Mouse (Mus musculus): Measurements from ENCODE around the gene Gm4952. TPM values are rescaled to one million over a fixed set of nuclear protein-coding genes. Genes with fewer than 3 reads are reported as not detected.

The Gm4952 gene
- total RNA-seq (2014; fragmentation: Nextera tagmentation) (not detected in 2 replicates), total RNA-seq (2017) (not detected in 2 replicates)

GRCm38 (mm10) chr19:12599674-12600073 lies at the start of gene Gm4952:
Gene Gm4952, plus strand, starts transcription at chr19:12599974.
- ATAC-seq (replicated peaks; ENCODE audit: low FRiP score, low TSS enrichment, poor library complexity, severe bottlenecking), result no peak

DNA sequence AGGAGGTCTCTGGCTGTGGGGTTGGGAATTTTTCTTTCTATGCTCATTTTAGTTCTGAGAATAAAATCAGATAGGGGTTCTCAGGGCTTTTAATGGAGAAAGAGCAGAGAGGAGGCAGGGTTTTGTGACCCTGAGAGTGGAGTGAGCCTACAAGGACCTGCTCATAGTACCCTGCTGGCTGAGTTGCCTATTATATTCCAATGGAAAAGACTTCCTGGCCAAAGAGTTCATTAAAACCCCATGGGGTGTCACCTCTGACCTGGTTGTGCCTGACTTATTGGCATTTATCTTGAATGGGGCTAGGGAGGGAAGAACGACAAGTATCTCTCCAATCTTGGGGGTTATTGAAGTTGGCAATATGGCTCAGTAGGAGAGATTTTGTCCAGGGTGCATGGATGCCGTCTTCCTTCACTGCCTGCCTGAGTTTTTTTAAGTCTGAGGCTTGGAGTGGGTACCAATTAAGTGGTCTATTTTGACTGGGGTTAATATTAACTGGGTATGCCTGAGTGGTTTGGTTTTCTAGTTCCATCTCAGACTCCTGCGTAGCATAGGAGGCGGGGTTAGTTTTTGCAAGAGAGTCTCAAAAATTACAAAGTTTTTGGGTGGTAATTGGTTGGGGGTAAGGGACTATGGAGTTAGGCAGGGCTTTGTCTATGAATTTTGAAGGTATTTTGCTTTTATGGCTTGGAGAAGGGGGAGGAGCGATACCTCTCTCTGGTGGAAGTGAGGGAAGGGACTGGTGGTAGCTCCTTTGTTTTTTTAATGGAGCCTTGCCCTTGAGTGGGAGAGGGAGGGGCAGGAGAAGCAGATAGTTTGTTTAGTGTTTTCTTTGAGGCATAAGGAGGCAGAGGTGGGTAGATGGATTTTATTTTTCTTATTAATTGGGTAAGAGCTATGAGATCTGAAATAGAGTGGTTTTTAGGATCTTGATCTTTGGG lies 49.5 kb upstream of the Gm4952 start:
- ATAC-seq (replicated peaks; ENCODE audit: low FRiP score, low TSS enrichment, poor library complexity, severe bottlenecking), result no peak

- ATAC-seq (replicated peaks; ENCODE audit: low FRiP score, low TSS enrichment, poor library complexity, severe bottlenecking), result no peak
Observed at GRCm38 (mm10) chr19:12556293-12556692, 43.5 kb upstream of the Gm4952 start.

- ATAC-seq (replicated peaks; ENCODE audit: low FRiP score, low TSS enrichment, poor library complexity, severe bottlenecking), result no peak
Observed at GRCm38 (mm10) chr19:12558219-12558618, 41.6 kb upstream of the Gm4952 start.

GRCm38 (mm10) chr19:12564197-12564596 lies 35.6 kb upstream of the Gm4952 start:
- ATAC-seq (replicated peaks; ENCODE audit: low FRiP score, low TSS enrichment, poor library complexity, severe bottlenecking), result no peak

GRCm38 (mm10) chr19:12567011-12567410 lies 32.8 kb upstream of the Gm4952 start:
- ATAC-seq (replicated peaks; ENCODE audit: low FRiP score, low TSS enrichment, poor library complexity, severe bottlenecking), result no peak

DNA sequence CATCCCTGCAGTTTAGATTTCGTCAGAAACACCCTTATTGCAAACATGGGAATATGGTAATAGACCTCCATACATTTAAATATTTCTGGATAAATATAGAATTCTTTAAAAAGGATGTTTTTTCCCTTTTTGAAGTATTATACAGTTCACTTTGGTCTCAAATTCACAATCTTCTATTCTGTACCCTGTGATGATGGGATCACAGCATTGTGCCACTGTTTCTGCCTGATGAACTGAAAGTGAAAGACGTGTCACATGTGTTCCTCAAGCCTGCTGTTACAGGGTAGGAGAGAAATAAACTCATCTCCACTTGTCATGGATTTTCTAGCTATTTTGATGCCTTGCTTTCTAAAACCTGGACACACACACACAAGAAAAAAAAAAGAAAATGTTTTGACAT lies 28.9 kb upstream of the Gm4952 start:
- no peak for ATAC-seq (replicated peaks; ENCODE audit: low FRiP score, low TSS enrichment, poor library complexity, severe bottlenecking)

GRCm38 (mm10) chr19:12571687-12572086 lies 28.1 kb upstream of the Gm4952 start:
- no peak for ATAC-seq (replicated peaks; ENCODE audit: low FRiP score, low TSS enrichment, poor library complexity, severe bottlenecking)

DNA sequence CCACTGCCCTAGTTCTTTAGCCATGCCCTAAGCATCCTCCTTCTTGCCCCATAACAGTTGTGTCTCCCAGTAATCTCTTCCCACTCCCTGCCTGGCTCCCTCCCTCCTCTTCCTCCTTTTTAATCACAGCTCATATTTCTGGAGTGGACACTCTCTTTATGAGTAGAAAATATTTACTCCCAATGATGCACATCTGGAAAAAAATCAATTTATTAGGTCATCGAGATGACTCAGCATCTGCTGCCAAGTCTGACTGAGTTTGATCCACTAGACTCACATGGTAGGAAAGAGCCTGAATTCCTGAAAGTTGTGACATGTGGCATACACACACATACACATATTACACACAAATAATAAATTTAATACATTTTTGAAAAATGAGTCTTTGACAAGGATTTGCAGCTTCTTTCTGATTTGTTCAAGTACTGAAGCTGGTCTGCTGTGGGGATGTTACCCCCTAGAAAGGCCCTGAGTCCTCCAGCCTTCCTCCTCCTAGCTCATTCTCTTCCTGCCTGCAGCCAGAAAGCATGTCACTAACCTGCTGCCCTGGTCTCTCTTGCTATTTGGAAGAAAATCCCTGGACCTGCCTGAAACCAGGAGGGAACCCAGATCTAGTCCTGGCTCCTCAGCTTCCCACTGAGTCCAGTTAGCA lies 27.0 kb upstream of the Gm4952 start:
- ATAC-seq (replicated peaks; ENCODE audit: low FRiP score, low TSS enrichment, poor library complexity, severe bottlenecking), result no peak

GRCm38 (mm10) chr19:12573266-12574011 lies 26.3 kb upstream of the Gm4952 start:
- ATAC-seq (replicated peaks; ENCODE audit: low FRiP score, low TSS enrichment, poor library complexity, severe bottlenecking), result peak; percentile 99

DNA sequence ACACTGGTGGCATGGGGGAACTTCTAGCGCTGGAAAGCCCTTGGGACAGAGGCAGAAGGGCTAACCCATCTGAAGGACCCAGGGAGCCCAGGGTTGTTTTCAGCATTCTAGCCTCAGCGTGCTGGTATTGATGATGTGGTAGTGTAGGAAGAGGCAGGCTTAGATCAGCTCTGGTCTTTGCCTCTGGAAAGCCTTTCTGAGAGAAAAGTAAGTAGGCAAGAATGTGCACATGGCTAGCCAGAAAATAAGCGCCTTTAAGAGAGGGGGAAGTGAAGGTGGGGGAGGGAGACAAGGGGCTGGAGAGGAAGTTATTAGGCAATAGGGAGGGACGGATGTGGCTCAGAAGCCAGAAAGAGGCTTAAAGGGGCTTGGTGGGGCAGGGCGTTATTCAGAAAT lies 25.8 kb upstream of the Gm4952 start:
- ATAC-seq (replicated peaks; ENCODE audit: low FRiP score, low TSS enrichment, poor library complexity, severe bottlenecking), result peak; percentile 27

DNA sequence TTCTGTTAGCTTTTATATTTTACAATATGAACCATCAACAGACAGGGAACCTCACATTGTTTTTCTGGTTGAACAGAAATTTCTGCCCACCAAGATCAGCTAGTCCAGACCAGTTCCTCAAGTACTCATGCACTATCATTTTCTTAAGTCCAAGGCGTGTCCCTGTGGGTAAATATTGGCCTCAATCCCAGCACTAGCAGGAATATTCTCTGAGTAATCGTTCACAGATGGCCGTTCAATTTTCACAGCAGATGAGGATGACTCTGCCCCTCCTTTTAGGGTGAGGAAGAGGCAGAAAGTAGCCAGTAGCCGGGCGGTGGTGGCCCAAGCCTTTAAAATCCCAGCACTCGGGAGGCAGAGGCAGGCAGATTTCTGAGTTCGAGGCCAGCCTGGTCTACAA lies 24.7 kb upstream of the Gm4952 start:
- peak; percentile 66 for ATAC-seq (replicated peaks; ENCODE audit: low FRiP score, low TSS enrichment, poor library complexity, severe bottlenecking)

GRCm38 (mm10) chr19:12575514-12575913 lies 24.3 kb upstream of the Gm4952 start:
- ATAC-seq (replicated peaks; ENCODE audit: low FRiP score, low TSS enrichment, poor library complexity, severe bottlenecking), result no peak

DNA sequence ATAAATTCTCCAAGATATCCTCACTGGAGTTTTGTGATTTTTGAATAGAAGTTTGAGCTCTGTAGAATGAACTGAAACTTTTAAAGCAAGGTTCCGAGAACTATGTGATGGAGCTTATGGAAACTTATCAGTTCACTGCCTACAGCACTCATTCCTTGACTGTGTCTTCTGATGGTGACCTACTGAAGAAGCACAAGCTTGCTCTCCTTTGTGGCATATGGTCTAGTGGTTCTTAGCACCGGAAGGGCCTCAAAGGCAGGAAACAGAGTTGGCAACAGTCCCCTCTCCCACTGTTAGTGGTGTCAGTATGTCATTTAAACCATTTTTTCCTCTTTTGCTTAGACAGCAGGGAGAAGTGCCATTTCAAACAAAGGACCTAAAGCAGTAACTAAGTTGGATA lies 23.1 kb upstream of the Gm4952 start:
- no peak for ATAC-seq (replicated peaks; ENCODE audit: low FRiP score, low TSS enrichment, poor library complexity, severe bottlenecking)

DNA sequence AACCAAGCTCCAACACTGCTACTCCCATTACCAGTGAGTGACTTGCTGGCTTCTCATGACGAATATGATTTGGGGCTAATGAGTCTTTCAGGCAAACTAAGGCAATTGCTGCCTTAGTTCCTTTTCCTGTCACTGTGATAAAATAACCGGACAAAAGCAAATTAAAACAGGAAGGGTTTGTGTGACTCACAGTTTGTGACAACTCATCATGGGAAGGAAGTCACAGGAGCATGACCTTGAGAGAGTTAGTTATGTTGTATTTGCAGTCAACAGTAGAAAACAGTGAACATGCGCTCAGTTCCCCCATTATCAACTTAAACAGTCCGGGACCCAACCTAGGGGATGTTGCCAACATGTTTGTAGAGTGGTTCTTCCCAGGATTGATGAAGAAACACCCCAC lies 14.5 kb upstream of the Gm4952 start:
- ATAC-seq (replicated peaks; ENCODE audit: low FRiP score, low TSS enrichment, poor library complexity, severe bottlenecking), result no peak

GRCm38 (mm10) chr19:12591908-12592307 lies 7.9 kb upstream of the Gm4952 start:
- peak; percentile 77 for ATAC-seq (replicated peaks; ENCODE audit: low FRiP score, low TSS enrichment, poor library complexity, severe bottlenecking)

GRCm38 (mm10) chr19:12595135-12595529 lies 4.6 kb upstream of the Gm4952 start:
- ATAC-seq (replicated peaks; ENCODE audit: low FRiP score, low TSS enrichment, poor library complexity, severe bottlenecking), result no peak

GRCm38 (mm10) chr19:12595530-12596289 lies 4.1 kb upstream of the Gm4952 start:
- ATAC-seq (replicated peaks; ENCODE audit: low FRiP score, low TSS enrichment, poor library complexity, severe bottlenecking), result peak; percentile 95
